Mouse (Mus musculus) cortical plate, adult 2 months (tissue): ENCODE measurements around the gene Shroom3. TPM values are rescaled to one million over a fixed set of nuclear protein-coding genes. Genes with fewer than 3 reads are reported as not detected.

Source experiments
- H3K27ac ChIP-seq: fragments of 200-500 bp; 2 replicates; pipeline ENCODE4 v1.5.1; 2012; ENCODE audit warnings: low read length, control low read depth, inconsistent platforms; ENCODE audit not compliant: insufficient read depth
- H3K4me1 ChIP-seq: fragments of 200-500 bp; 2 replicates; pipeline ENCODE4 v1.6.1; 2011; ENCODE audit warnings: low read length; ENCODE audit not compliant: control insufficient read depth, insufficient read depth
- H3K4me3 ChIP-seq: fragments of 200-500 bp; 2 replicates; pipeline ENCODE4 v1.5.1; 2011; ENCODE audit warnings: mild to moderate bottlenecking, low read length, control low read depth; ENCODE audit not compliant: insufficient read depth
- CTCF ChIP-seq: fragments of 200-500 bp; IDR thresholded peaks from 2 replicates; pipeline ENCODE4 v1.5.1; 2011; ENCODE audit warnings: mild to moderate bottlenecking, control low read depth, low read length; ENCODE audit not compliant: insufficient read depth; ENCODE audit errors: extremely low read depth
- POLR2A ChIP-seq: fragments of 200-500 bp; IDR thresholded peaks from 2 replicates; pipeline ENCODE4 v1.6.1; 2011; ENCODE audit warnings: mild to moderate bottlenecking, low read length, control low read depth; ENCODE audit not compliant: insufficient read depth; ENCODE audit errors: extremely low read depth
- polyA plus RNA-seq: library from polyadenylated mRNA; depleted of rRNA; stranded (reverse); fragments of >200 nt; gene quantifications from 2 replicates; pipeline ENCODE4 v1.2.3, GENCODE M21; 2012

Shroom3 gene
- polyA plus RNA-seq, 1 experiment = 1.9 TPM

GRCm38 (mm10) chr5:92742701-92743100 is 59.5 kb downstream of the Shroom3 start:
- H3K4me3 ChIP-seq = no peak overlapping the region
- TF ChIP-seq POLR2A (no peak), CTCF (no peak)
- no peaks in the 10 kb centered on the region for H3K4me1 ChIP-seq
- no peak overlapping the region for H3K27ac ChIP-seq

DNA sequence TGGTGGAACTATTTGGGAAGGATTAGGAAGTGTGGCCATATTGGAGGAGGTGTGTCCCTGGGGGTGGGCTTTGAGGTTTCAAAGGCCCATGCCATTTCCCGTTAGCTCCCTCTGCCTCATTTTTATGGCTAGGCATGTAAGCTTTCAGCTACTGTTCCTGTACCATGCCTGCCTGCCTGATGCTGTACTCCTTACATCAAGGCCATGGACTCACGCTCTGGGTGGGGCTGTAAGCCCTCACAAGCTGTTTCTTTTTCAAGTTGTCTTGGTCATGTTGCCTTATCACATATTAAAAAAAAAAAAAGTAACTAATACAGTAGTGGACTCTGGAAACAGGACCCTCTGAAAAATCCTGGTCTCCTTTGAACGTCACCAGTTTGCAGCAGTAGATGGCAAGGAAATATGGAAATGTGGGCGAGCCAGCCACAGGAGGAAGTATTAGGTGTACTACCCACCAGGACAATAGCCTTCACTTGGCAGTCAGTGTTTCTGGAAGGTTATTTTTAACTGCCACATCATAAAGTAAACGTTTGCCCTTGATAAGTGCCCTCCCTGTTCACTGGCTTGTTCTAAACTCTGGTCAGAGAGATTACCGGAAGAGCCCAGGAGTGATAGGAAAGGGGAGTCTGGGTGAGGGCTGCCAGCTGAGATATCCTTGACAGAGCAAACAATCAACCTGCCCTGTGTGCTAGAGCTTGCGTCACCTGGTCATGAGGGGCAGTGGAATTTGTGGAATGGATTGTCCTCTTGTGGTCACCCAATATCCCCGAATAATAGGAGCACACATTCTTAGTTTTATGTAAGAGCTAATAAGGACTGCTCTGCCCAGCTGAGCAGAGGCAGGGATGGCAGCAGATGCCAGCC is 62.4 kb downstream of the Shroom3 start:
- Histone ChIP-seq H3K4me3 (no peak overlapping the region), H3K27ac (no peak overlapping the region), H3K4me1 (no peaks in the 10 kb centered on the region)
- no peak for TF ChIP-seq CTCF
- no peak for TF ChIP-seq POLR2A

DNA sequence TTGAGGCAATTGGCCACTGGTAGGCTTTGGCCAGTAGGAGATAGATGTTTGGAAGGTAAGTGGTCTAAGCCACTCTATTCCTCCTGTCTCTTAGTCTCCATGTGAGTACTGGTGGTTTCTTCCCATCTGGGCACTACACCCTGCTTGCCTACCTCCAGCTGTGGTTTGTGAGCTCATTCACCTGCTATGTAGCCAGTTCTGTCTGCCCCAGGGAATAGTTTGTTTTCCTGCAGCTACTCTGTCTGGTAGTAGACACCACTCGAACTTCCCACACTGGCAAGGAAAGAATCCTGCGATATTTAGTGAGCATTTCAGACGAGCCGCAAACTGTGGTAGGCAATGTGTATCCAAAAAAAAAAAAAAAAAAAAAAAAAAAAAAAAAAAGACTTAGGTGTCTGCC is 68.3 kb downstream of the Shroom3 start:
- Histone ChIP-seq H3K4me3 (no peak overlapping the region), H3K4me1 (no peaks in the 10 kb centered on the region), H3K27ac (no peak overlapping the region)
- TF ChIP-seq CTCF (no peak), POLR2A (no peak)

GRCm38 (mm10) chr5:92755241-92755775 is 72.1 kb downstream of the Shroom3 start:
- no peak overlapping the region for H3K27ac ChIP-seq
- no peaks in the 10 kb centered on the region for H3K4me1 ChIP-seq

GRCm38 (mm10) chr5:92759156-92759745 is 76.0 kb downstream of the Shroom3 start:
- Histone ChIP-seq H3K4me1 (no peaks in the 10 kb centered on the region), H3K4me3 (no peak overlapping the region), H3K27ac (no peak overlapping the region)
- TF ChIP-seq POLR2A = no peak
- TF ChIP-seq CTCF = no peak

More at GRCm38 (mm10) chr5:92755241-92755775, 72.1 kb downstream of the Shroom3 start:
- H3K4me3 ChIP-seq = no peak overlapping the region
- TF ChIP-seq POLR2A = no peak

DNA sequence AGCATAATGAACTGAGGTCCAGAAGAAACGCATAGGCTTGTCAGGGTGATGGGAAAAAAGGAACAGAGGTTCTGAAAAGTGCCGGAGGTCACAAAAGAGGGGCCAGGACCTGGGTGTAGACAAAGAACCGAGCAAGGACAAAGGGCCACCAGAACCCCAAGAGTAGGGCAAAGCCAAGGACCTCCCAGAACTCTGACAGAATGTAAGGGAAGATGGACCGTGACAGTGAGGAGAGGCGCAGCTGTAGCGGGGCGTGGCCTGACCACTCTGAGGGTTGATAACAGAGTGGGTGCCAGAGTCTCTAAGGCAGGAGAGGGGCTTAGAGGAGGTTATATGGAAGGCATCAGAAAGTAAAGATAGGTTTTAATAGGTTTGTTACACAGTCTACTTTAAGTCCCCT is 77.3 kb downstream of the Shroom3 start:
- no peak overlapping the region for H3K4me3 ChIP-seq
- TF ChIP-seq POLR2A (no peak), CTCF (no peak)
- no peak overlapping the region for H3K27ac ChIP-seq
- H3K4me1 ChIP-seq = no peaks in the 10 kb centered on the region

DNA sequence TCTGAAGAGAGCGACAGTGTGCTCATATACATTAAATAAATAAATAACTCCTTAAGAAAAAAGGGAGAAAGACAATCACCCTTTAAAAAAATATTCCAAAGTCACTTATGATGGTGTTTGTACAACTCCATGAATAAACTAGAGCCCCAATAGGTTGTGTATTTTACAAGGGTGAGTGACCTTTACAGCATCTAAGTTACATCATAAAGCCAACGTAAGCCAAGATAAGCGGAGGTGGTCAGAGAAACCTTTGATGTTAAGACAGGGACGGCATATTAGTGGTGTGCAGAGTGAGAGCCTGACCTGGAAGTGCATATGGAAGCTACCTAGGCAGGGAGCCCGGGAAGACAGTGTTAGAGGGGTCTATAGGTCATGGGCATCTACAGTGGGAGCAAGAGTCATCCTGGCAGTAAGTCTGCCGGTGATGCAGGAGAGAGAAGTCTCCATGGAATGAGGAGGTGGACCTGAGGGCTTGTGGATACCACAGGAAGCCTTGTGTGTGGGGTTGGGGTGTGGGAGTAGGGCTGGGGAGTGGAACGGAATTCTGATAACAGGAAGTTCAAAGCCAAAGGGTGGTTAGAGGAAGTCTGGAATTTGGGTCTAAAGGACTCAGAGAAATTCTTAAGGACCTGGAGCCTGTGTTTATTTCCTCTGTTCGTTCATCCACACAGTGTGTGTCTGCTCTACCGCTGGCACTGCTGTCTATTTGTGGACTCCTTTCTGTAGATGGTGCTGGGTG is 78.5 kb downstream of the Shroom3 start:
- TF ChIP-seq CTCF = no peak
- no peak for TF ChIP-seq POLR2A
- Histone ChIP-seq H3K27ac (no peak overlapping the region), H3K4me3 (no peak overlapping the region), H3K4me1 (no peaks in the 10 kb centered on the region)

GRCm38 (mm10) chr5:92762425-92762824 is 79.2 kb downstream of the Shroom3 start:
- Histone ChIP-seq H3K4me1 (no peaks in the 10 kb centered on the region), H3K27ac (no peak overlapping the region), H3K4me3 (no peak overlapping the region)
- TF ChIP-seq POLR2A (no peak), CTCF (no peak)

- H3K4me3 ChIP-seq = no peak overlapping the region
- TF ChIP-seq CTCF (no peak), POLR2A (no peak)
- H3K27ac ChIP-seq = no peak overlapping the region
- no peaks in the 10 kb centered on the region for H3K4me1 ChIP-seq
These were observed 80.3 kb downstream of the Shroom3 start for GRCm38 (mm10) chr5:92763546-92763952.

DNA sequence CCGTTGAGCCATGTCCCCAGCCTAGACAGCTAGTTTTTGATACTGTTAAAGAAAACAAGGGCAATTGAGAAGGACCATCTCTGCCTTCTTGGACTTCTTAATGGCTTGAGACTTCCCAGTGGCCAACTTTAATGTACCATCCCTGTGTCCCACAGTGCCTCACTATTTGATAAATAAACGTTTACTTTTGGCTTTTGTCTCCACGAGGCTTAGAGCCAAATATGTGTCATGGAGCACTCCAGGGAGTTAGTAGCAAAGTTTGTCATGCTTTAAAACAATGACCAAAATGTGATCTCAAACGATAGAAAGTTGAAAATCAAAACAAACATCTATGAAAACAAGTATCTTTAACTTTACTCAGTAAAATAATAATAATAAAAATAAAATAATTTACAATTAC is 83.1 kb downstream of the Shroom3 start:
- no peak for TF ChIP-seq CTCF
- TF ChIP-seq POLR2A = no peak
- Histone ChIP-seq H3K4me1 (no peaks in the 10 kb centered on the region), H3K27ac (no peak overlapping the region), H3K4me3 (no peak overlapping the region)
